Mouse (Mus musculus): ENCODE measurements around the gene Olfr481.

Gene Olfr481

GRCm38 (mm10) chr7:108079555-108079954, at the start of gene Olfr481:
Gene Olfr481 (plus strand): TSS chr7:108079855.
- DNase-seq (ENCODE audit: low read depth, low spot score): no peak

DNA sequence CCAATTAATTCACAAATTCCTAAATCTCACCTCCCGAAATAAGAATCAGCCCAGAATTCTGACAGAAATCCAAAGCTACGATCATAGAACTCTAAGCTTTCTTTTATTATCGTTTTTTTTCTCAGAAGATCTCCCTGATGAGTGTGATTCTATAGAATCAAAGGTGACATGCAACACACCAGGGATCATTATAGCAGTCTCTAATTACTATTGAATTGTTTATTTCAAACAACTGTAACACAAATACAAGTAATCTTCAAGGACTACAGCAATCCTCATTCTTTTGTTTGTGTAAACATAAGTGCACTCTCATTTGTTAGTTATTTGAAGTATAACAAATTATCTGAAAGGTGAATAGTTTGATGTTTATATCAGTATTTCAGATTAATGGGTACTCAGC, 45.8 kb upstream of the Olfr481 start, which contains the start of gene Olfr478:
TSS of gene Olfr478 (minus strand) at position 101 of the 400 bp plus-strand sequence.
- no peak for DNase-seq (ENCODE audit: low read depth, low spot score)

DNA sequence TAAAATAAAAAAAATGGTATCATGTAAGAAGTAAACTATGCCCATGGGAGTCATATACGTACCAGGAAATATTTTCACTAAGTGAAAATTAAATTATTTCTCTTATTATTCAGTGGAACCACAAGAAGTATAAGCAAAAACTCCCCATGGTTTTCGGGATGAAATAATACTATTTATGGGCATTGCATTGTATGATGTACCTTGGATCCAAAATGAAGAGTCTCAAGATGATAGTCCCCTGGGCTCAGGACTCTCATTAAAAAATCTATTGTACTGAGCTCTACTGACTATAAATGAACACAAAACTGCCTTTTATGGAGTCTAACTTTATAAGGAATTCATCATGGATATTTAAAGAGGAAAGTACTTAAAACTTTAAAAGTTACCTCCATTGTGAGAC, 29.3 kb upstream of the Olfr481 start, which contains the start of gene Olfr479:
TSS of gene Olfr479 (plus strand) at position 301 of the 400 bp plus-strand sequence.
- no peak for DNase-seq (ENCODE audit: low read depth, low spot score)

- DNase-seq (ENCODE audit: low read depth, low spot score): no peak
These were observed 12.4 kb upstream of the Olfr481 start, which contains the start of gene Olfr480 for GRCm38 (mm10) chr7:108067246-108067645. Gene Olfr480 (minus strand): TSS chr7:108067346.

- no peak for DNase-seq (ENCODE audit: low read depth, low spot score)
These were observed 17.8 kb downstream of the Olfr481 start, which contains the start of gene Olfr482 for GRCm38 (mm10) chr7:108097486-108097885. Gene Olfr482 (minus strand): TSS chr7:108097586.

DNA sequence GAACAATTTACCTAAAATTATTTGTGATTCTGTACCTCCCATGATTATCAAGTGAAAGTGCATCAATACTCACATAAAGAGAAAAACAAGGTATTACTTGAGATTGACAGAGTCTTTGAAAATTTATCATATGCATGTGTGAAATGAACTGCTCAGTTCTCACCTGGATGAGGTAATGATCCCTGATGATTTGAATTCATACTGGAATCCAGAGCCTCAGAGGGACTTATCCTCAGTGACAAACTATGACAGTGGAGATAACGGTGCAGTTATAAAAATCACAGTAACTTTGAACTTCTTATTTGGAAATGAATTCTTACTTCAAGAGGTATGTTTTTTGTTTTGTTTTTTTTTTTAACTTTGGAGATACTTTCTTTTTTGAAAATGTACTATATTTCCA, 20.9 kb downstream of the Olfr481 start, which contains the start of gene Olfr483:
TSS of gene Olfr483 (plus strand) at position 301 of the 400 bp plus-strand sequence.
- no peak for DNase-seq (ENCODE audit: low read depth, low spot score)

- DNase-seq (ENCODE audit: low read depth, low spot score): no peak
These were observed 41.0 kb downstream of the Olfr481 start for GRCm38 (mm10) chr7:108120681-108121080.

DNA sequence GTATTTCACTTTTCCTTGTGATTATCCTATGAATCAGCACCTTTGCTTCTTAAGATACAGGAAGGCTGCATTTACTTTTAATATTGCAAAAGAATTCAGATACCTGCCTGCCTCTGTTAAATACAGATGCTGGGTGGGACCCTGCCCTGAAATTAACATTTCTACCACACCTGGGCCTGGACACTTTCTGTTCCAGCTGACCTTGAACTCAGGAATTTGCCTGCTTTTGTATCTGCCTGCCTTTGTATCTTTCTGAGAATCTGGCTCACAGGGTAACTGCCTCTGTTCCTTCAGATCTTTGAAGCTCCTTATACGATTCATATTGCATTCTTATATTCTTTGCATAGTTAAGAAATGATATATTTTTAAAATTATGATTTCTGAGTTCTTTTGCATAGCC, 41.8 kb downstream of the Olfr481 start:
- DNase-seq (ENCODE audit: low read depth, low spot score): no peak

GRCm38 (mm10) chr7:108127349-108127748, 47.7 kb downstream of the Olfr481 start, which contains the start of gene Olfr484:
Gene Olfr484 (minus strand): TSS chr7:108127449.
- no peak for DNase-seq (ENCODE audit: low read depth, low spot score)
